Mouse (Mus musculus) urinary bladder, adult 18-20 months (tissue): ENCODE results near the gene Nos1ap.

Experiments used
- DNase-seq, 2 experiments: peaks; one replicate each; pipeline ENCODE4 v3.0.0; 2022; ENCODE audit warnings: low spot score in 2 of 2, mixed read lengths in 2 of 2

Gene Nos1ap

DNA sequence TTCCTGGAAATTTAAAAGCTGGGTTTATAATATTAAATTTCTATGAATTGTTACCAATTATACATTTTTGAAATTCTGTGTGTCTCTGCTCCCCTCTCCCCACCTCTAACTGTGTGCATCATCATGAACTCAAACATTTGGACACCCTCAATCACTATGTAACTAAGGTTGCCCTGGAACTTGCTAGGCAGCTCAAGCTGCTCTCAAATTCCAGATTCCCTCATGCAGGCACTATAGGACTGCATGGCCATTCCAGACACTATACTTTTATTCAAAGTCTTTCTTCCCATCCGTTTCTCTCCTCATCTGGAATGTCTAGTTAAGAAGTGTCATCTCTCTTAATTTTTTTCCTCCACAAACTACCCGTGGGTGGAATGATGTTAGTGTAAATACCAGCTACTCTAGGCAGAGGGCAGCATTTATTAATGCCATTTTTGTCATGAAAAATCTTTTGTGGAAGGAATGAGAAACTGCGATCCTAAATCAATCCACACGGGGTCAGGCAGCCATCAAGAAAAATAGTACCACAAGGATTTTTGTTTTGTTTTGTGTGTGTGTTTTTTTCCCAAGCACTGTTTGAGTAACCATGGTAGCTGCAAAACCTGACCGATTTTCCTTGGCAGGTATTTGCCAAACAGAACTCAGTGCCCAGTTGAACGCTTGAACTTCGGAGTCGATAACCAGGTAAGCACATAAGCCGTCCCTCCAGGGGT lies 297.3 kb downstream of the Nos1ap start:
- peak in 1 of 2 experiments; percentile 25 for DNase-seq

DNA sequence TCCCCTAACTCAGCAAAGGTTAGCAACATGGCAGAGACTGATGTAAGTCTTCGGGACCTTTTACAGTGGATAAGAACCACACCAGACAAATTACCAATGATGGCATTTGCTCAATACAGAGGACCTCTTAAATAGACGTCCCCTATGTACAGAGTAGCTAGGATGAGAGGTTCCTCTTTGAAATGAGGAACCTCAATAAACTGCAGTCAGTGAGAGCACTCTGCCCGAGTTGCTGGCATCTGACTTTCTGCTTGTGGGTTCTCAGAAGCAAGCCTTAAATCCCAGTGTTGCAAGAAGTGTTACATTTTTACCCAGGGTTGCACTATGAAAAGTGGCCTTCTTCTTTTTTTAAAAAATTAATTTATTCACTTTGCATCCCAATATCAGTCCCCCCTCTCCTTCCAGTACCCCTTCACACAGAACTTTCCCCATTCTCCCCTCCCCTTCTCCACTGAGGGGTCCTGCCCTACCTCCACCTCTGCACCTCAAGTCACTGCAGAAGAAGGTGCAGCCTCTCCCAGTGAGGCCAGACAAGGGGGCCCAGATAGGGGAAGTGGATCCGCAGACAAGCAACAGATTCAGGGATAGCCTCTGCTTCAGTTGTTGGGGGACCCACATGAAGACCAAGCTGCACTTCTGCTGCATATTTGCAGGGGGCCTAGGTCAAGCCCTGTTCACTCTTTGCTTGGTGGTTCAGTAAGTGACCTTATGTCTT lies 307.1 kb downstream of the Nos1ap start:
- DNase-seq: no peak

DNA sequence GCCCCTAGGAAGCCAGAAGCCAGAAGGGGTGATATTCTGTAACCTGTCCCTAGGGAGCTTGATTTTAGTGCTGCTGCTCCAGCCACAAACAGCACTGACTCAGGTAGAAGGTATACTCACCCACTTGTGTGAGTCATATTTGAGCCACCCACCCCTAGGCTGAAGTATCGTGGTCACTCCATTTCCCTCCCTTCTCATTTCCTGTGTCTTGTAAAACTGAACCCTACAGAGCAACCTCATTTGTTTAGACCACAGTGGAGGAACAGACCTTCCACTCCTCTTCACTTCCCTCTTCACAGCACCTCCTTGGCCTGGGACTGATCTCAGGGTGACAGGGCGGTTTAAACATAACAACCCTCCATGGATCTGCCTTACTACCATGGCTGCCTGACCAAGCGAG lies 312.6 kb downstream of the Nos1ap start, which contains the start of gene Sh2d1b1:
Gene Sh2d1b1, plus strand, starts transcription at position 305 of the 400 bp plus-strand sequence.
- DNase-seq: no peak

DNA sequence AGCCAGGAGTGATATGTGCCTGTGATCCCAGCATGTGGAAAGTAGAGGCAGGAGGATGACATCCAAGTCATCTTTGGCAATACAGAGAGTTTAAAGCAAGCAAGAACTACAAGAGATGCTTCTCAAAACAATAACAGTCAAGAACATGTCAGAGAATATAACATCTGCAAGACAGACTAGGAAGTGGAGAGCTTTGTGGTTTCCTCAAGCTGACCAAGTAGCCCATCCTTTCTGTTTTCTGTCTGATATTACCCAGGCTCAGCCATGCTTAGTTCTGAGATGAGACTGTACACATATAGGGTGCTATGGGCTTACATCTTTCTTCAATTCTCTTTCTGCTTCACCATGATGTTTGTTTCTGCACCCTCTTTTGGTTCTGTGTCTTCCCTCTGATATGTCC lies 316.4 kb downstream of the Nos1ap start:
- no peak for DNase-seq

GRCm38 (mm10) chr1:170270696-170271095 lies 319.0 kb downstream of the Nos1ap start:
- no peak for DNase-seq

DNA sequence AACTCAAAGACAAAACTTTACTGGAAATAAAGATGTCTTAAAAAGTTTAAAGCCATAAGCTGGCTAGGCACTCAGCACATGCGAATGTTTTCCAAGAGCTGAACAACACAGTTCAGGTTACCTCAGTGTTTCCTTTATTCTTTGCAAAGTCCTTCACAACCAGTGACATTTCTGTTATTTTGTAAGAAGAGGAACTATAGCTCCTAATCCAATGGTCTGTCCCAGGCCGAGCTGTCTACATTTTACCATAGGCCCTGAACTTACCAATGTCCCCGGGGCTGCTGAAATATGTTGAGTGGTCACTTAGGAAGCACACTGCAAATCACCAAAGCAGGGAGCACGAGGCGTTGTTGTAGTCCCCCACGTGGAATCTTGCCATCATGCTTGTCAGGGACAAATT lies 319.4 kb downstream of the Nos1ap start:
- no peak for DNase-seq

DNA sequence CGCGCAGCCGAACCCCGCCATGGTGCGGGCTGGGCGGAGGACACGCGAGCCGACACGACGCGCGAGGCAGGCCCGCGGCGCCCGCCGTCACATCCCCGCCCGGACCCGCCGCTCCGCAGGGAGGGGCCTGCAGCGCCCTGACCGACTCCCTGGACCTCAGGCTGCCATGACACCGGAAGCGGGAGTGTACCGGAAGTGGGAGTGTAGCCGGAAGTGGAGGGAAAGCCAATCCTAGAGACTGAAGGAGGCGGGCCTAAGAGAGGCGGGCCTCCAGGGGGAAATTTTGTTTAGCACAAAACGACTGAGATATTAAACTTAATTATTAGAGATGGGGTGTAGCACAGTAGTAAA lies 334.1 kb downstream of the Nos1ap start:
- peak; percentile 77 to 82 for DNase-seq

- no peak for DNase-seq
Observed at GRCm38 (mm10) chr1:170254893-170255559, 334.6 kb downstream of the Nos1ap start.
